Mouse (Mus musculus) liver, postnatal 0 days (tissue): ENCODE results near the gene Gm8206.
"Not testable (repeated sequence)": the region's sequence is repeated elsewhere in the genome, so short reads cannot be mapped to it uniquely, and the experiment has no call there.

Source experiments
- CTCF ChIP-seq: sonication (generic); IDR thresholded peaks from 2 replicates; pipeline ENCODE4 v1.5.1; 2016; ENCODE audit warnings: antibody characterized with exemption, low read depth
- EP300 ChIP-seq: IDR thresholded peaks from 2 replicates; pipeline ENCODE4 v1.6.1; 2016; ENCODE audit warnings: antibody characterized with exemption, low read depth, mild to moderate bottlenecking

DNA sequence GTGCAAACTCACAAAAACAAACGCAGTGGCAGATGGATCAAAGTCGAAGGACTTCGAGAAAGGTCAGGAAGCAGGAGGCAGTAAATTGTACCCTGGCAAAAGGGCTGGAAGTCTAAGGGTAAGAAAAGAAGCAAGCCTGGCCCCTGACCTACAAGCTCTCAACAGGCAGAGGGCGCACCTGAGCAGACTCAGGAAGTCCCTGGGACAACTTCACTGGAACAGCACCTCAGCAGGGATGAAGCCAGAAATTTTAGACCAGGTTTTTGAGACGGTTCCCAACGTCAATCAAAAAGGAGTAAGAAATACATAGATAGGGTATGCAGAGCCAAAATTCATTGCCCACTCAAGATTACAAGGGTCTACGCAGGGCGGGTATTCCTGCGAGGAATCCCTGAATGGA, 13.8 kb upstream of the Gm8206 start:
- peak; percentile 9; the same call in 1 of the 2 replicates for TF ChIP-seq CTCF
- not testable (repeated sequence) for TF ChIP-seq EP300
